Mouse (Mus musculus) urinary bladder, postnatal 10 days (tissue): ENCODE results near the gene Abhd5.

Source experiments
- DNase-seq: peaks from one replicate; pipeline ENCODE4 v3.0.0; 2022; ENCODE audit warnings: low spot score

Gene Abhd5

GRCm38 (mm10) chr9:122347882-122348281, 3.5 kb upstream of the Abhd5 start:
- DNase-seq, result no peak

- no peak for DNase-seq
These were observed 2.1 kb upstream of the Abhd5 start for GRCm38 (mm10) chr9:122349286-122349685.

- DNase-seq, result no peak
These were observed 845 bp upstream of the Abhd5 start for GRCm38 (mm10) chr9:122350396-122351130.

- DNase-seq, result no peak
These were observed 601 bp downstream of the Abhd5 start for GRCm38 (mm10) chr9:122352025-122352392.

- DNase-seq, result no peak
These were observed 1.5 kb downstream of the Abhd5 start for GRCm38 (mm10) chr9:122352911-122353310.

- no peak for DNase-seq
These were observed 2.8 kb downstream of the Abhd5 start for GRCm38 (mm10) chr9:122354240-122354639.

GRCm38 (mm10) chr9:122357073-122357472, 5.7 kb downstream of the Abhd5 start:
- DNase-seq, result no peak

- no peak for DNase-seq
These were observed 6.2 kb downstream of the Abhd5 start for GRCm38 (mm10) chr9:122357626-122358025.

GRCm38 (mm10) chr9:122364171-122364570, 12.8 kb downstream of the Abhd5 start:
- DNase-seq, result no peak

GRCm38 (mm10) chr9:122370292-122370794, 18.9 kb downstream of the Abhd5 start:
- DNase-seq, result no peak

GRCm38 (mm10) chr9:122372506-122372905, 21.1 kb downstream of the Abhd5 start:
- no peak for DNase-seq

GRCm38 (mm10) chr9:122372991-122373390, 21.6 kb downstream of the Abhd5 start:
- no peak for DNase-seq

GRCm38 (mm10) chr9:122378986-122379385, 27.6 kb downstream of the Abhd5 start:
- DNase-seq, result no peak

- no peak for DNase-seq
These were observed 29.6 kb downstream of the Abhd5 start for GRCm38 (mm10) chr9:122380959-122381358.

- DNase-seq, result no peak
These were observed 30.6 kb downstream of the Abhd5 start for GRCm38 (mm10) chr9:122382006-122382405.

GRCm38 (mm10) chr9:122386015-122386414, 34.6 kb downstream of the Abhd5 start:
- DNase-seq, result no peak

- DNase-seq, result no peak
These were observed 38.0 kb downstream of the Abhd5 start for GRCm38 (mm10) chr9:122389287-122389920.

GRCm38 (mm10) chr9:122395816-122396215, 44.4 kb downstream of the Abhd5 start:
- no peak for DNase-seq

GRCm38 (mm10) chr9:122397156-122397555, 45.7 kb downstream of the Abhd5 start:
- DNase-seq, result no peak

GRCm38 (mm10) chr9:122398746-122399145, 47.3 kb downstream of the Abhd5 start:
- DNase-seq, result no peak

GRCm38 (mm10) chr9:122401239-122401638, 49.8 kb downstream of the Abhd5 start:
- no peak for DNase-seq

- DNase-seq, result no peak
These were observed 59.2 kb downstream of the Abhd5 start for GRCm38 (mm10) chr9:122410437-122411175.

- no peak for DNase-seq
These were observed 63.2 kb downstream of the Abhd5 start for GRCm38 (mm10) chr9:122414648-122415047.
